Comparison of ENCODE assay signal across 8 mouse cellular contexts in genomic region chr19:40895393-40895703, GRCm38 (mm10). TPM values are rescaled to one million over a fixed set of nuclear protein-coding genes. Genes with fewer than 3 reads are reported as not detected.
DNase-seq lines count a peak whose midpoint lies in the region; ATAC-seq and TF ChIP-seq lines count a peak whose summit lies in the region.

No protein-coding gene starts in this region.

- H3K4me3 ChIP-seq in kidney, embryonic 15.5 days (replicated peaks), result peak overlapping the region; percentile 73
- H3K4me3 ChIP-seq in bone marrow, adult 2 months (replicated peaks; ENCODE audit: control insufficient read depth, low read depth, low read length), result peak overlapping the region; percentile 97
- H3K4me3 ChIP-seq in hindbrain, embryonic 16.5 days (ENCODE audit: low read length), result peak overlapping the region; percentile 75
- peak overlapping the region; percentile 69 for H3K4me3 ChIP-seq in midbrain, postnatal 0 days (ENCODE audit: low read depth, low read length)

- ATAC-seq in kidney, embryonic 15.5 days (replicated peaks; ENCODE audit: low FRiP score), result no peak
- ATAC-seq in hindbrain, embryonic 16.5 days, result no peak
- no peak for ATAC-seq in midbrain, postnatal 0 days (ENCODE audit: low FRiP score)

- H3K9me3 ChIP-seq in kidney, embryonic 15.5 days (replicated peaks), result peaks cover 7% of the 10 kb centered on the region
- no peaks in the 10 kb centered on the region; the same call in 1 of the 2 replicates for H3K9me3 ChIP-seq in hindbrain, embryonic 16.5 days (ENCODE audit: control insufficient read depth, low read length)
- H3K9me3 ChIP-seq in midbrain, postnatal 0 days (ENCODE audit: low read length), result no peaks in the 10 kb centered on the region

- peak overlapping the region; percentile 96 for H3K27ac ChIP-seq in kidney, embryonic 15.5 days
- H3K27ac ChIP-seq in bone marrow, adult 2 months (ENCODE audit: control insufficient read depth, insufficient read depth, low read depth, low read length, poor library complexity), result peak overlapping the region; percentile 96
- H3K27ac ChIP-seq in hindbrain, embryonic 16.5 days (ENCODE audit: low read depth, low read length), result peak overlapping the region; percentile 97
- H3K27ac ChIP-seq in midbrain, postnatal 0 days (ENCODE audit: low read depth, low read length), result peak overlapping the region; percentile 96

- no peak for TF ChIP-seq POLR2A in bone marrow, adult 2 months (IDR thresholded peaks at IDR 0.05; ENCODE audit: borderline replicate concordance, control insufficient read depth, low read depth, low read length)

- 0 out of 2 replicates have a peak, but pooled peaks cover 6% of the 10 kb centered on the region for H3K4me1 ChIP-seq in kidney, embryonic 15.5 days
- H3K4me1 ChIP-seq in bone marrow, adult 2 months (ENCODE audit: control insufficient read depth, insufficient read depth, low read length), result no peaks in the 10 kb centered on the region; the same call in 1 of the 2 replicates
- H3K4me1 ChIP-seq in hindbrain, embryonic 16.5 days (ENCODE audit: control insufficient read depth, insufficient read depth, low read depth, low read length), result no peaks in the 10 kb centered on the region
- no peaks in the 10 kb centered on the region for H3K4me1 ChIP-seq in midbrain, postnatal 0 days (ENCODE audit: insufficient read depth, low read length)

- TF ChIP-seq CTCF in bone marrow, adult 2 months (IDR thresholded peaks at IDR 0.05; ENCODE audit: control insufficient read depth, insufficient read depth, low read length), result no peak
- TF ChIP-seq CTCF in midbrain, postnatal 0 days (IDR thresholded peaks at IDR 0.05), result no peak

- WGBS in kidney, embryonic 15.5 days, result 3% methylated on average over 6 of the region's 6 CpGs
- 7% methylated on average over 6 of the region's 6 CpGs for WGBS in bone marrow, adult 2 months
- 0% methylated on average over 6 of the region's 6 CpGs for WGBS in hindbrain, embryonic 16.5 days
- 1% methylated on average over 6 of the region's 6 CpGs for WGBS in midbrain, postnatal 0 days

- H3K4me2 ChIP-seq in kidney, embryonic 15.5 days, result peak overlapping the region; percentile 66
- peak overlapping the region; percentile 80 for H3K4me2 ChIP-seq in hindbrain, embryonic 16.5 days (ENCODE audit: low read length)
- peak overlapping the region; percentile 64 for H3K4me2 ChIP-seq in midbrain, postnatal 0 days (ENCODE audit: low read depth, low read length, poor library complexity, severe bottlenecking)

- no peaks in the 10 kb centered on the region for H3K36me3 ChIP-seq in kidney, embryonic 15.5 days
- H3K36me3 ChIP-seq in hindbrain, embryonic 16.5 days (ENCODE audit: control insufficient read depth, insufficient read depth, low read length), result no peaks in the 10 kb centered on the region
- no peaks in the 10 kb centered on the region for H3K36me3 ChIP-seq in midbrain, postnatal 0 days (ENCODE audit: insufficient read depth, low read length)

- H3K27me3 ChIP-seq in kidney, embryonic 15.5 days, result peaks cover 24% of the 10 kb centered on the region
- H3K27me3 ChIP-seq in hindbrain, embryonic 16.5 days (replicated peaks; ENCODE audit: control insufficient read depth, insufficient read depth, low read length), result peaks cover 18% of the 10 kb centered on the region
- peaks cover 18% of the 10 kb centered on the region for H3K27me3 ChIP-seq in midbrain, postnatal 0 days (ENCODE audit: insufficient read depth, low read length)

- no peak for DNase-seq in kidney, adult 11 months
- no peak for DNase-seq in midbrain, postnatal 0 days (ENCODE audit: low spot score)
- DNase-seq in right cerebral cortex, adult 18-20 months, result no peak
- no peak for DNase-seq in adrenal gland, postnatal 4 days (ENCODE audit: low spot score in 2 of 2)
- no peak for DNase-seq in cerebellum, adult 9-10 months

- H3K9ac ChIP-seq in kidney, embryonic 15.5 days, result peak overlapping the region; percentile 62
- H3K9ac ChIP-seq in hindbrain, embryonic 16.5 days (ENCODE audit: low read depth, low read length), result peak overlapping the region; percentile 77
- peak overlapping the region; percentile 67 for H3K9ac ChIP-seq in midbrain, postnatal 0 days (replicated peaks; ENCODE audit: low read length, poor library complexity, severe bottlenecking)

RNA-seq across cellular contexts. Expression of gene Zfp518a, which starts 0.8 kb away (rescaled TPM):
- polyA plus RNA-seq in kidney, embryonic 15.5 days (2015; fragmentation: Nextera tagmentation; extraction: Ambion mirVana), result 11.6 and 12.4 TPM in 2 replicates
- 1.0 and 2.5 TPM in 2 replicates for polyA plus RNA-seq in bone marrow, adult 2 months (2011; ENCODE audit: insufficient read depth, insufficient read length, low replicate concordance, missing spikeins)
- polyA plus RNA-seq in hindbrain, embryonic 16.5 days (2015; fragmentation: Nextera tagmentation; extraction: Ambion mirVana), result 3.2 and 5.5 TPM in 2 replicates
- 11.2 and 15.0 TPM in 2 replicates for total RNA-seq in midbrain, postnatal 0 days (2014; rRNA removed)
- polyA plus RNA-seq in midbrain, postnatal 0 days (2015; fragmentation: Nextera tagmentation; extraction: Ambion mirVana), result 2.4 TPM in 2 replicates
- 10 to 100 TPM; 21.6 to 22.0 TPM for total RNA-seq in adrenal gland, postnatal 4 days (2021)
